Mouse (Mus musculus): ENCODE measurements around the gene Fam170b. TPM values are rescaled to one million over a fixed set of nuclear protein-coding genes. Genes with fewer than 3 reads are reported as not detected.

Gene Fam170b
- total RNA-seq, 2 experiments from 2014 or later, result not detected

Other genes with a start within 250 kb of the Fam170b start
- gene Prrxl1, start 234.6 kb upstream of the Fam170b start, total RNA-seq (2021), result not detected
- 100 to 1,000 TPM in 1 of 2 experiments, 10 to 100 TPM in 1; 98.0 to 103 TPM for gene 3425401B19Rik, start 148.7 kb upstream of the Fam170b start, total RNA-seq (2021)
- under 1 TPM; 0.39 to 0.50 TPM for gene Tmem273, start 48.0 kb upstream of the Fam170b start, total RNA-seq (2021)
- 1 to 10 TPM; 8.4 to 8.7 TPM for gene Vstm4, start 22.8 kb downstream of the Fam170b start, total RNA-seq (2021)
- gene Lrrc18, start 157.4 kb downstream of the Fam170b start, total RNA-seq (2021), result under 1 TPM; 0.25 to 0.39 TPM

Measured in heart, adult 18-20 months (tissue).